Mouse (Mus musculus) stomach, postnatal 0 days (tissue): Measurements from ENCODE around the gene Plekho2. TPM values are rescaled to one million over a fixed set of nuclear protein-coding genes. Genes with fewer than 3 reads are reported as not detected.

Source experiments
- ATAC-seq: fragments of 200-750 bp; cut with Nextera tagmentation; 2 replicates; pipeline ENCODE4 v1.8.0; 2017; ENCODE audit not compliant: low FRiP score, low TSS enrichment
- DNase-seq: peaks from one replicate; pipeline ENCODE4 v3.0.0-alpha.2; 2016; ENCODE audit warnings: low spot score
- H3K27ac ChIP-seq: fragments of 300-500 bp; sonication (generic); replicated peaks from 2 replicates; pipeline ENCODE4 v1.5.1; 2014; ENCODE audit warnings: mild to moderate bottlenecking, control low read depth
- H3K27me3 ChIP-seq: fragments of 300-500 bp; sonication (generic); 2 replicates; pipeline ENCODE4 v1.6.1; 2014; ENCODE audit warnings: low read length; ENCODE audit not compliant: control insufficient read depth, insufficient read depth
- H3K36me3 ChIP-seq: fragments of 300-500 bp; sonication (generic); 2 replicates; pipeline ENCODE4 v1.6.1; 2014; ENCODE audit warnings: low read length, mixed read lengths; ENCODE audit not compliant: control insufficient read depth, insufficient read depth
- H3K4me1 ChIP-seq: fragments of 300-500 bp; sonication (generic); replicated peaks from 2 replicates; pipeline ENCODE4 v1.6.1; 2014; ENCODE audit warnings: antibody characterized with exemption; ENCODE audit not compliant: control insufficient read depth, insufficient read depth
- H3K4me2 ChIP-seq: fragments of 300-500 bp; sonication (generic); replicated peaks from 2 replicates; pipeline ENCODE4 v1.6.1; 2014; ENCODE audit warnings: low read depth, mild to moderate bottlenecking, control low read depth, moderate library complexity
- H3K4me3 ChIP-seq: fragments of 300-500 bp; sonication (generic); 2 replicates; pipeline ENCODE4 v1.5.1; 2014; ENCODE audit warnings: low read depth, low read length, control low read depth
- H3K9ac ChIP-seq: fragments of 300-500 bp; sonication (generic); 2 replicates; pipeline ENCODE4 v1.6.1; 2014; ENCODE audit warnings: mild to moderate bottlenecking, low read length, control low read depth, mixed read lengths
- H3K9me3 ChIP-seq: fragments of 300-500 bp; sonication (generic); 2 replicates; pipeline ENCODE4 v1.6.1; 2016; ENCODE audit warnings: low read length; ENCODE audit not compliant: control insufficient read depth
- CTCF ChIP-seq: IDR thresholded peaks from 2 replicates; pipeline ENCODE4 v1.5.1; 2016; ENCODE audit warnings: antibody characterized with exemption, low read depth, mild to moderate bottlenecking, moderate library complexity
- EP300 ChIP-seq: optimal IDR thresholded peaks from 2 replicates; pipeline ENCODE3; 2016; ENCODE audit warnings: antibody characterized with exemption
- WGBS: fragments of 180-500 bp; shearing (Covaris S2); extraction: QIAGEN DNeasy Blood & Tissue Kit; methylation state at CpG from one replicate; pipeline ENCODE4 v1.1.7; 2014; 5-methylcytosine and 5-hydroxymethylcytosine counted together
- polyA plus RNA-seq: library from polyadenylated mRNA; unstranded; fragments of >200 nt; fragmentation: Nextera tagmentation; extraction: Ambion mirVana; gene quantifications from 2 replicates; pipeline ENCODE4 v1.2.1, GENCODE M21; 2015

Gene Plekho2
- polyA plus RNA-seq, 1 experiment from 2014 or later = 9.6 TPM

DNA sequence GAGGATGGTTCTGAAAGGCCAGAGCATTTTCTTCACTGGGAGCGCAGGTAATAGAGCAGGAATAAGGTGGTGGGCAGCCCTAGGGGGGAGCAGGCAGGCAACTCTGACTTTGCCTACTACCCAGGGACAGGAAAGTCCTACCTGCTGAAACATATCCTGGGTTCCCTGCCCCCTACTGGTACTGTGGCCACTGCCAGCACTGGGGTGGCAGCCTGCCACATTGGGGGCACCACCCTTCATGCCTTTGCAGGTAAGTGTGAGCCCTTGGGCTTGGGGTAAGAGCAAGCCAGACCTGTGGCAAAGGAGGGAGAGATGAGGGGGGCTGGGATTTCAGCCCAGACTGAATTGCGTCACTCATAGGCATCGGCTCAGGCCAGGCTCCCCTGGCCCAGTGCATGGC lies 9.3 kb upstream of the Plekho2 start:
- Histone ChIP-seq H3K27ac (no peak overlapping the region), H3K27me3 (no peaks in the 10 kb centered on the region), H3K9me3 (no peaks in the 10 kb centered on the region), H3K36me3 (no peaks in the 10 kb centered on the region), H3K4me2 (peak overlapping the region; percentile 97), H3K9ac (0 out of 2 replicates have a peak overlapping the region, but pooled peaks have one; percentile 31), H3K4me3 (peak overlapping the region; percentile 49; the same call in 1 of the 2 replicates), H3K4me1 (peaks cover 6% of the 10 kb centered on the region; the same call in 1 of the 2 replicates)
- no peak for DNase-seq
- no peak for ATAC-seq
- WGBS = 94% methylated on average over 3 of the region's 3 CpGs
- no peak for TF ChIP-seq EP300
- peak; percentile 25; the same call in 1 of the 2 replicates for TF ChIP-seq CTCF

DNA sequence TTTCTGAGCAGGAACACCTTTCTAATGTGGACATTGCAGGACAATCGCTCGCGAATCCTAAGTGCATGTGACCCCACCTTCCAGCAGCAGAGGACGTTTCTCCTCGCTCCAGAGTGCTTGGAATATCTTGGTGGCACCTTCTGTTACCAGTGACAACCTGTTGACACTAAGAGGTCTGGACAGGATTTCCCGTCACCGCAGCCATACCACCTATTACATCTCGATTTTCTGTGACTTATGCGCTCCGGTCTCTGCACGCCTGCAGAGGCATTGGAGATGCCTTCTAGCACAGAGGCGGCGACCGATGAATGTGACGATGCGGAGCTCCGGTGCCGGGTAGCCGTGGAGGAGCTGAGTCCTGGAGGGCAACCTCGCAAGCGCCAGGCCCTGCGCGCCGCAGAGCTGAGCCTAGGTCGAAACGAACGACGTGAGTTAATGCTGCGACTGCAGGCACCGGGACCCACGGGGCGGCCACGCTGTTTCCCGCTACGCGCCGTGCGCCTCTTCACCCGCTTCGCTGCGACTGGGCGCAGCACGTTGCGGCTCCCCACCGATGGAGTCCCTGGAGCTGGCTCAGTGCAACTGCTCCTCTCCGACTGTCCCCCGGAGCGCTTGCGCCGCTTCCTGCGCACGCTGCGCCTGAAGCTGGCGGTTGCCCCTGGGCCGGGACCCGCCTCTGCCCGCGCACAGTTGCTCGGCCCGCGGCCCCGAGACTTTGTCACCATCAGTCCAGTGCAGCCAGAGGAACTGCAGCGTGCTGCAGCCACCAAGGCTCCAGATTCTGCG lies 7.9 kb upstream of the Plekho2 start:
- TF ChIP-seq EP300 (no peak), CTCF (no peak)
- Histone ChIP-seq H3K27me3 (no peaks in the 10 kb centered on the region), H3K9me3 (no peaks in the 10 kb centered on the region), H3K9ac (peak overlapping the region; percentile 28), H3K4me3 (peak overlapping the region; percentile 49), H3K36me3 (no peaks in the 10 kb centered on the region), H3K4me2 (peak overlapping the region; percentile 97), H3K27ac (no peak overlapping the region), H3K4me1 (peaks cover 6% of the 10 kb centered on the region; the same call in 1 of the 2 replicates)
- DNase-seq = no peak
- peak; percentile 35; the same call in 1 of the 2 replicates for ATAC-seq
- under 1% methylated on average over 64 of the region's 64 CpGs for WGBS

DNA sequence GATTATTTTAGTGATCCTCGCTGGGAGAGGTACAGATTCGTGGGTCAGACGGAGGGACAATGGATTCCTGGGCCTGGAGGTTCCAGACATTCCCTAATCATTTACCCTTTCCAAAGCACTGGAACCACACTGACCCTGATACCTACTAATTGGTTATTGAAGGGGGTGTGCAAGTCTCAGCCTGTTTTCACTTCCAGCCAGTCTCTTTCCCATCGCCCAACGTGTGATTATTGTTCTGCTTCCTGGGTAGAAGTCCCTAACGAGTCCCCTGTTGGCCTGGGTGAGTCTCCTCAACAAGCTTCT lies 7.4 kb upstream of the Plekho2 start:
- Histone ChIP-seq H3K4me1 (peaks cover 6% of the 10 kb centered on the region; the same call in 1 of the 2 replicates), H3K27ac (no peak overlapping the region), H3K27me3 (no peaks in the 10 kb centered on the region), H3K4me2 (peak overlapping the region; percentile 97), H3K9ac (peak overlapping the region; percentile 28), H3K4me3 (peak overlapping the region; percentile 49), H3K9me3 (no peaks in the 10 kb centered on the region), H3K36me3 (no peaks in the 10 kb centered on the region)
- ATAC-seq (no peak), DNase-seq (no peak)
- TF ChIP-seq CTCF (no peak), EP300 (no peak)
- WGBS = under 1% methylated on average over 6 of the region's 6 CpGs

DNA sequence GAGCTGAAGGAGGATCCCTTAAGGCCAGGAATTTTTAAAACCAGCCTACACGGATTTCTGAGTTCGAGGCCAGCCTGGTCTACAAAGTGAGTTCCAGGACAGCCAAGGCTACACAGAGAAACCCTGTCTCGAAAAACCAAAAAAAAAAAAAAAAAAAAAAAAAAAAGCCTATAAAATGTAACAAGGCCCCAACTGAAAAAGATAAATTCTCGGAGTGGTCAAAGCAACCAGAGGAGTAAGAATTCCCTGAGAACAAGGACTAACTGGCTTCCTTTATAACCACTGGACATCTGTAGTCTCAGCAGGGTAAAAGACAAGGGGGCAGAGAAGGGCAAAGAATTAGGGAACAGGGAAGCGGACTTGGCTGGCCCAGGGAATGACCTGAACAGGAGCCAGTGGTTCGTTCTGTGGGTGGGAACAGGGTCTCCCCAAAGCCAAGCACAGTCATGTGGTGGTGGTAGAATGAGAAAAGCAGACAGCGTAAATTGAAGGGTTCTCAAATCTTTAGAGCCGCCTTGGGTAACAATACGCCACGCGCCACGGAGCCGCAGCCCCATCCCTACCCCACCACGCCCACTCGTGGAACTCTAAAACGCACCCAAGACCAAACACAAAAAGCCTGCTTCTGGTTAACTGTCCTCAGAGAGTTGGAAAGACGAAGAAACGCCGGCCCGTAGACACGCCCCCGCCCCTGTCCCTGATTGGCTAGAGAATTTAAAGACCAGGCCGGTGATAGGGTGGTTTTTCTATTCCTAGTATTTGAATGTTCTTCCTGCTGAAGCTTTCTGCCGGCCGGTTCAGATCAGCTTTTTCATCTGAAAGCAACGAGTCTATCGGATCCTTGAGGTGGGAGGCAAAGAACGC lies 6.8 kb upstream of the Plekho2 start, which contains the start of gene Pif1:
Gene Pif1, plus strand, starts transcription at position 755 of the 864 bp plus-strand sequence.
- Histone ChIP-seq H3K27me3 (no peaks in the 10 kb centered on the region), H3K4me3 (peak within 1 kb of the TSS; percentile 49), H3K4me2 (peak within 1 kb of the TSS; percentile 97), H3K9ac (peak within 1 kb of the TSS; percentile 31), H3K36me3 (no peaks in the 10 kb centered on the region), H3K4me1 (peaks cover 6% of the 10 kb centered on the region; the same call in 1 of the 2 replicates), H3K27ac (no peak within 1 kb of the TSS), H3K9me3 (no peaks in the 10 kb centered on the region)
- no peak for TF ChIP-seq CTCF
- no peak for TF ChIP-seq EP300
- DNase-seq = peak; percentile 88
- ATAC-seq = peak; percentile 85
- WGBS = 8% methylated on average over 27 of the region's 28 CpGs

DNA sequence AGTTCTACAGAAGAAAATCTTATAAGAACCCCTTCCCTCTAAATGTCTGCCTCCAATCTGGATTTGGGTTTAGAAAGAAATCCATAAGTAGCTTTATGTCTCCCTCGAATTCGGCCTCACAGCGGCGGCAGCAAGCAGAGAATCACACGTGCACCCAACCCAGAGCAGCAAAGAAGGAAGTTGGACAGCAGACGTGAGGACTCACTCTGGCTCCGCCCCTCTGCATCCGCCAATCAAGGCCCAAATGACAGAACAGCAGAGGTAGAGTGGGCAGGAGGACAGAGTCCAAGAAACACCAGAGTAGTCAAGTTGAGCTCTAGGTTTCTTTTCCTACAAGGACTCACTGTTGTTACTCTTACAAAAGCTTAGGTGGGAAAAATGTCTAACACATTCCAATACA lies 3.2 kb upstream of the Plekho2 start:
- no peak overlapping the region for H3K9ac ChIP-seq
- peak; percentile 67 for DNase-seq
- no peak for TF ChIP-seq EP300
- no peak for TF ChIP-seq CTCF
- no peaks in the 10 kb centered on the region for H3K9me3 ChIP-seq
- no peaks in the 10 kb centered on the region for H3K36me3 ChIP-seq
- ATAC-seq = no peak
- peaks cover 5% of the 10 kb centered on the region for H3K4me1 ChIP-seq
- H3K27me3 ChIP-seq = no peaks in the 10 kb centered on the region
- H3K4me3 ChIP-seq = no peak overlapping the region
- 18% methylated on average over 8 of the region's 8 CpGs for WGBS
- H3K27ac ChIP-seq = no peak overlapping the region
- no peak overlapping the region for H3K4me2 ChIP-seq
